Mouse (Mus musculus) megakaryocyte, embryonic 14.5 days (primary cell): Measurements from ENCODE around the gene 1700012B07Rik. TPM values are rescaled to one million over a fixed set of nuclear protein-coding genes. Genes with fewer than 3 reads are reported as not detected.

Source experiments
- H3K27me3 ChIP-seq: replicated peaks from 2 replicates; pipeline ENCODE3; 2012; ENCODE audit warnings: inconsistent platforms
- H3K36me3 ChIP-seq: replicated peaks from 2 replicates; pipeline ENCODE3; 2012; ENCODE audit warnings: low read length, inconsistent platforms, mixed read lengths
- H3K4me1 ChIP-seq: 2 replicates; pipeline ENCODE4 v1.6.1; 2012; ENCODE audit warnings: inconsistent platforms
- H3K4me3 ChIP-seq: replicated peaks from 2 replicates; pipeline ENCODE3; 2012; ENCODE audit warnings: moderate library complexity, mild to moderate bottlenecking, inconsistent platforms
- H3K9me3 ChIP-seq: 2 replicates; pipeline ENCODE4 v1.6.1; 2012; ENCODE audit warnings: inconsistent platforms
- FLI1 ChIP-seq: IDR thresholded peaks from 2 replicates; pipeline ENCODE4 v1.6.1; 2012; ENCODE audit warnings: low read length, inconsistent platforms, mixed read lengths
- GATA1 ChIP-seq: IDR thresholded peaks from 3 replicates; pipeline ENCODE4 v1.6.1; 2012; ENCODE audit warnings: mixed read lengths, low read length, inconsistent platforms, borderline replicate concordance
- polyA plus RNA-seq: library from polyadenylated mRNA; stranded (reverse); fragments of >175 nt; gene quantifications from 2 replicates; pipeline ENCODE4 v1.2.3, GENCODE M21; 2012; ENCODE audit warnings: low replicate concordance; ENCODE audit not compliant: insufficient read depth

1700012B07Rik gene
- polyA plus RNA-seq, 1 experiment, result not detected

- H3K27me3 ChIP-seq, result peaks cover 16% of the 10 kb centered on the region
- peaks cover 46% of the 10 kb centered on the region for H3K9me3 ChIP-seq
- TF ChIP-seq GATA1 (no peak), FLI1 (no peak)
- H3K36me3 ChIP-seq, result peaks cover 2% of the 10 kb centered on the region
- H3K4me3 ChIP-seq, result no peak overlapping the region
- H3K4me1 ChIP-seq, result peaks cover 5% of the 10 kb centered on the region; the same call in 1 of the 2 replicates
Measured at GRCm38 (mm10) chr11:109809175-109809855, 18.5 kb downstream of the 1700012B07Rik start.

- H3K9me3 ChIP-seq, result peaks cover 16% of the 10 kb centered on the region; the same call in 1 of the 2 replicates
- peaks cover 27% of the 10 kb centered on the region for H3K27me3 ChIP-seq
- no peak for TF ChIP-seq GATA1
- no peak for TF ChIP-seq FLI1
- H3K36me3 ChIP-seq, result no peaks in the 10 kb centered on the region
- H3K4me1 ChIP-seq, result peaks cover 30% of the 10 kb centered on the region
- H3K4me3 ChIP-seq, result no peak overlapping the region
Measured at GRCm38 (mm10) chr11:109801515-109801914, 26.3 kb downstream of the 1700012B07Rik start.

- Histone ChIP-seq H3K36me3 (peaks cover 2% of the 10 kb centered on the region), H3K9me3 (peaks cover 42% of the 10 kb centered on the region)
- TF ChIP-seq FLI1 (no peak), GATA1 (no peak)
Measured at GRCm38 (mm10) chr11:109797531-109797930, 30.3 kb downstream of the 1700012B07Rik start.

GRCm38 (mm10) chr11:109795536-109795935 is 32.3 kb downstream of the 1700012B07Rik start:
- H3K27me3 ChIP-seq, result peaks cover 55% of the 10 kb centered on the region
- peaks cover 2% of the 10 kb centered on the region for H3K36me3 ChIP-seq
- H3K9me3 ChIP-seq, result peaks cover 54% of the 10 kb centered on the region
- TF ChIP-seq FLI1, result no peak
- TF ChIP-seq GATA1, result no peak; the same call in 2 of the 3 replicates
- H3K4me1 ChIP-seq, result peaks cover 54% of the 10 kb centered on the region
- H3K4me3 ChIP-seq, result no peak overlapping the region

More at GRCm38 (mm10) chr11:109797531-109797930, 30.3 kb downstream of the 1700012B07Rik start:
- peaks cover 45% of the 10 kb centered on the region for H3K27me3 ChIP-seq
- no peak overlapping the region for H3K4me3 ChIP-seq
- H3K4me1 ChIP-seq, result peaks cover 49% of the 10 kb centered on the region

GRCm38 (mm10) chr11:109793578-109793977 is 34.3 kb downstream of the 1700012B07Rik start:
- Histone ChIP-seq H3K9me3 (peaks cover 54% of the 10 kb centered on the region), H3K27me3 (peaks cover 64% of the 10 kb centered on the region), H3K4me1 (peaks cover 49% of the 10 kb centered on the region), H3K4me3 (no peak overlapping the region), H3K36me3 (peaks cover 2% of the 10 kb centered on the region)
- no peak for TF ChIP-seq GATA1
- TF ChIP-seq FLI1, result no peak

- H3K36me3 ChIP-seq, result peaks cover 2% of the 10 kb centered on the region
- H3K4me3 ChIP-seq, result no peak overlapping the region
- no peak for TF ChIP-seq FLI1
- H3K27me3 ChIP-seq, result peaks cover 64% of the 10 kb centered on the region
- peaks cover 45% of the 10 kb centered on the region for H3K9me3 ChIP-seq
- peaks cover 43% of the 10 kb centered on the region for H3K4me1 ChIP-seq
Measured at GRCm38 (mm10) chr11:109792401-109792997, 35.3 kb downstream of the 1700012B07Rik start.

- TF ChIP-seq GATA1 (no peak), FLI1 (no peak)
Measured at GRCm38 (mm10) chr11:109791965-109792364, 35.9 kb downstream of the 1700012B07Rik start.

GRCm38 (mm10) chr11:109790221-109790620 is 37.6 kb downstream of the 1700012B07Rik start:
- TF ChIP-seq GATA1 (no peak), FLI1 (no peak)
- H3K4me1 ChIP-seq, result peaks cover 20% of the 10 kb centered on the region
- peaks cover 2% of the 10 kb centered on the region for H3K36me3 ChIP-seq
- H3K27me3 ChIP-seq, result peaks cover 55% of the 10 kb centered on the region
- H3K4me3 ChIP-seq, result no peak overlapping the region
- H3K9me3 ChIP-seq, result peaks cover 37% of the 10 kb centered on the region

More at GRCm38 (mm10) chr11:109791965-109792364, 35.9 kb downstream of the 1700012B07Rik start:
- peaks cover 40% of the 10 kb centered on the region for H3K9me3 ChIP-seq
- H3K4me3 ChIP-seq, result no peak overlapping the region
- peaks cover 37% of the 10 kb centered on the region for H3K4me1 ChIP-seq
- peaks cover 58% of the 10 kb centered on the region for H3K27me3 ChIP-seq
- H3K36me3 ChIP-seq, result peaks cover 2% of the 10 kb centered on the region

- Histone ChIP-seq H3K9me3 (no peaks in the 10 kb centered on the region), H3K4me3 (no peak overlapping the region), H3K27me3 (peaks cover 30% of the 10 kb centered on the region), H3K4me1 (no peaks in the 10 kb centered on the region; the same call in 1 of the 2 replicates), H3K36me3 (no peaks in the 10 kb centered on the region)
- TF ChIP-seq FLI1, result no peak
- no peak for TF ChIP-seq GATA1
Measured at GRCm38 (mm10) chr11:109785392-109785791, 42.5 kb downstream of the 1700012B07Rik start.

GRCm38 (mm10) chr11:109771381-109771780 is 56.5 kb downstream of the 1700012B07Rik start:
- H3K4me1 ChIP-seq, result peaks cover 14% of the 10 kb centered on the region
- peaks cover 23% of the 10 kb centered on the region for H3K9me3 ChIP-seq
- H3K27me3 ChIP-seq, result peaks cover 8% of the 10 kb centered on the region
- TF ChIP-seq GATA1 (no peak), FLI1 (no peak)
- no peaks in the 10 kb centered on the region for H3K36me3 ChIP-seq
- no peak overlapping the region for H3K4me3 ChIP-seq
